Mouse (Mus musculus) ES-E14 (cell line): ENCODE measurements around the gene Cactin.

Experiments used
- CHD2 ChIP-seq: IDR thresholded peaks from 2 replicates; pipeline ENCODE4 v1.6.1; 2014; ENCODE audit warnings: mild to moderate bottlenecking, low read depth, low read length, inconsistent platforms
- HCFC1 ChIP-seq: IDR thresholded peaks from 2 replicates; pipeline ENCODE4 v1.6.1; 2012; ENCODE audit warnings: low read length, inconsistent platforms, borderline replicate concordance; ENCODE audit not compliant: insufficient read depth
- MAFK ChIP-seq: IDR thresholded peaks from 2 replicates; pipeline ENCODE4 v1.6.1; 2014; ENCODE audit warnings: mild to moderate bottlenecking, low read depth, low read length, inconsistent platforms; ENCODE audit not compliant: insufficient read depth
- ZC3H11A ChIP-seq: IDR thresholded peaks from 2 replicates; pipeline ENCODE4 v1.6.1; 2012; ENCODE audit warnings: low read depth, mild to moderate bottlenecking, inconsistent platforms, low read length, borderline replicate concordance
- ZNF384 ChIP-seq: IDR thresholded peaks from 2 replicates; pipeline ENCODE4 v1.6.1; 2012; ENCODE audit warnings: low read depth, low read length, inconsistent platforms

DNA sequence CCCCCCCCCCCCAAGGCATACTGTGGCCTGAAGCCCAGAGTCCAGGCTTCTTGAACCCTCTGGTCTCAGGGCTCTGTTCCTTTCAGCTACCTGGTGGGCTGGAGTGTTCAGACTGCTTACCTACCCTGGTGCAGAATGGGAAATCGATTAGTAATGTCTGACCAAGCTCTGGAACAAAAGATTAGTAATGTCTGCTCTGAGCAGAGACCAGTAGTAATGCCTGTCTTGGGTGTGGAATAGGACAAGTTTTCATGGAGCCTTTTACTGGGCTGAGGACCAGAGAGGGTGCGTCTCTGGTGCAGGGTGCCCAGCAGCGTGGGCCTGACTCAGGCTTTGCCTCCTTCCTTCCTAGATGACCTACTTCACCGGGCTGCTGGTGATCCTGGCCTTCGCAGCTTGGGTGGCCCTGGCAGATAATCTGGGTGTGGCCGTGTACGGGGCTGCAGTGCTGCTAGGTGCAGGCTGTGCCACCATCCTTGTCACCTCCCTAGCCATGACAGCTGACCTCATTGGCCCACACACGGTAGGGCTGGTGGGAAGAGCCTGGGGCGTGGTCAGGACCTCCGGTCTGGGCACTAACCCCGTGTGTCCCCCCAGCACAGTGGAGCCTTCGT is 41.5 kb downstream of the Cactin start:
- no peak for TF ChIP-seq ZNF384
- TF ChIP-seq ZC3H11A: no peak
- no peak for TF ChIP-seq MAFK
- no peak for TF ChIP-seq CHD2
- TF ChIP-seq HCFC1: no peak
